31 mouse cellular contexts compared by ENCODE assay signal in the genomic region with DNA sequence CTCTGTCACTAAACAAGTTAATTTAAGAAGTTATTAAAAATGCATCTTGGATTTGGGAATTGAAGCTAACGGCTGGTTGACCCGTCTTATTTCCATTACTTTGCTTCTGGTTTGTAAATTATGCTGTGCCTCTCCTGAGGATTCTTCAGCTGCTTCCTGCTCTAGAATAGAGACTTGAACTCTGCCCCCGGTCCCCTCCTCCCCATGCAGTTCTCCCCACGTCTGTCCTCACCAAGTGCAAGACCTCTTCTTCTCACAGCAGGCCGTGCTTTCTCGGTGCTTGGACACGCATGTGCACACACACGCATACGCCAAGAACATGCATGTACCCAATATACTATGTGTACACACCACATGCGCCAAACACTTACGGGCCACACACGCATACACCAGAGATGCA.
"Had no signal": no experiment of that assay in that cellular context is flagged by ENCODE, and none has a peak within 500 bp of the region (broad histone marks: within the 10 kb centered on the region; RNA-seq: fewer than 3 reads in every experiment).

No protein-coding gene starts in this region.

- DNase-seq: left cerebral cortex, postnatal 4 days; liver; liver, embryonic 13.5 days; liver, postnatal 0 days; lung, adult 18-20 months; lung, adult 2 months; lung, embryonic 14.5 days; lung, postnatal 10 days; lung, postnatal 14 days; lung, postnatal 36 days; lung, postnatal 4 days; midbrain, embryonic 14.5 days had no signal

- H3K4me3 ChIP-seq: limb, embryonic 10.5 days; limb, embryonic 12.5 days; limb, embryonic 13.5 days; limb, embryonic 15.5 days; liver, embryonic 12.5 days; liver, embryonic 13.5 days; liver, embryonic 15.5 days; lung, embryonic 15.5 days; megakaryocyte, embryonic 14.5 days; midbrain, embryonic 10.5 days; midbrain, embryonic 12.5 days; midbrain, embryonic 13.5 days; midbrain, embryonic 15.5 days; myocyte had no signal

- H3K27me3 ChIP-seq: limb, embryonic 12.5 days; limb, embryonic 13.5 days; limb, embryonic 15.5 days; liver, embryonic 12.5 days; liver, embryonic 13.5 days; liver, embryonic 15.5 days; lung, embryonic 15.5 days; midbrain, embryonic 12.5 days; midbrain, embryonic 13.5 days; midbrain, embryonic 15.5 days had no signal

- H3K4me2 ChIP-seq: limb, embryonic 12.5 days; limb, embryonic 13.5 days; limb, embryonic 15.5 days; liver, embryonic 11.5 days; liver, embryonic 12.5 days; liver, embryonic 13.5 days; liver, embryonic 15.5 days; lung, embryonic 14.5 days; lung, embryonic 15.5 days; midbrain, embryonic 11.5 days; midbrain, embryonic 12.5 days; midbrain, embryonic 13.5 days; midbrain, embryonic 15.5 days had no signal

- H3K36me3 ChIP-seq: limb, embryonic 10.5 days; limb, embryonic 12.5 days; limb, embryonic 15.5 days; lung, embryonic 15.5 days; midbrain, embryonic 12.5 days; midbrain, embryonic 13.5 days; midbrain, embryonic 15.5 days had no signal

- H3K9me3 ChIP-seq: limb, embryonic 10.5 days; limb, embryonic 12.5 days; limb, embryonic 13.5 days; limb, embryonic 15.5 days; liver, embryonic 13.5 days; liver, embryonic 15.5 days; lung, embryonic 15.5 days; midbrain, embryonic 10.5 days; midbrain, embryonic 12.5 days; midbrain, embryonic 13.5 days; midbrain, embryonic 15.5 days had no signal

- ATAC-seq: liver, embryonic 12.5 days; liver, postnatal 0 days; lung, postnatal 0 days; midbrain, embryonic 13.5 days; midbrain, embryonic 15.5 days; midbrain, embryonic 16.5 days had no signal

- H3K9ac ChIP-seq: limb, embryonic 12.5 days; limb, embryonic 13.5 days; limb, embryonic 15.5 days; liver, embryonic 12.5 days; liver, embryonic 13.5 days; liver, embryonic 14.5 days; liver, embryonic 15.5 days; liver, postnatal 0 days; lung, embryonic 14.5 days; lung, embryonic 15.5 days; midbrain, embryonic 12.5 days; midbrain, embryonic 13.5 days; midbrain, embryonic 15.5 days had no signal

- H3K4me1 ChIP-seq: megakaryocyte, embryonic 14.5 days had no signal

- H3K27ac ChIP-seq: limb, embryonic 10.5 days; limb, embryonic 12.5 days; limb, embryonic 13.5 days; limb, embryonic 15.5 days; liver, embryonic 12.5 days; liver, embryonic 13.5 days; liver, embryonic 14.5 days; lung, embryonic 15.5 days; macrophage; midbrain, embryonic 10.5 days; midbrain, embryonic 12.5 days; midbrain, embryonic 13.5 days; midbrain, embryonic 15.5 days had no signal
